Mouse (Mus musculus) ES-E14 (cell line): ENCODE measurements at regions not wholly inside any gene's neighbourhood (a gene's known extent, or its start where the extent isn't known, plus 50 kb on each side); places are given as distances from the start of the nearest gene placed in this dataset.
"Not testable (repeated sequence)": the region's sequence is repeated elsewhere in the genome, so short reads cannot be mapped to it uniquely, and the experiment has no call there.

Experiments
- DNase-seq: peaks from one replicate; pipeline ENCODE4 v3.0.0-alpha.2; 2013; ENCODE audit warnings: low read depth, low spot score
- H3K27ac ChIP-seq: 2 replicates; pipeline ENCODE4 v1.5.1; 2012; ENCODE audit warnings: low read depth, mild to moderate bottlenecking, low read length, moderate library complexity, mixed read lengths; ENCODE audit not compliant: poor library complexity, insufficient read depth, severe bottlenecking
- H3K36me3 ChIP-seq: 2 replicates; pipeline ENCODE4 v1.6.1; 2012; ENCODE audit warnings: mild to moderate bottlenecking, low read length, moderate library complexity, mixed read lengths; ENCODE audit not compliant: control insufficient read depth, poor library complexity, insufficient read depth, severe bottlenecking
- H3K4me1 ChIP-seq, 2 experiments: fragments of 150-350 bp in 1 of 2; sonication (generic) in 1 of 2; 2 replicates each; pipeline ENCODE4 v1.6.1; 2012; ENCODE audit warnings: low read length in 2 of 2, mild to moderate bottlenecking in 1 of 2, mixed read lengths in 1 of 2; ENCODE audit not compliant: control insufficient read depth in 2 of 2, insufficient read depth in 2 of 2, poor library complexity in 1 of 2
- H3K4me3 ChIP-seq, 2 experiments: fragments of 150-350 bp in 1 of 2; sonication (generic) in 1 of 2; 2 replicates each; pipeline ENCODE4 v1.5.1; 2012; ENCODE audit warnings: low read length in 2 of 2, low read depth in 1 of 2, mild to moderate bottlenecking in 1 of 2, mixed read lengths in 1 of 2; ENCODE audit not compliant: insufficient read depth in 1 of 2, poor library complexity in 1 of 2, severe bottlenecking in 1 of 2
- H3K9ac ChIP-seq: 2 replicates; pipeline ENCODE4 v1.6.1; 2012; ENCODE audit warnings: low read depth, mild to moderate bottlenecking, low read length, mixed read lengths; ENCODE audit not compliant: poor library complexity, insufficient read depth, severe bottlenecking
- H3K9me3 ChIP-seq: fragments of 150-350 bp; sonication (generic); 2 replicates; pipeline ENCODE4 v1.6.1; 2012; ENCODE audit warnings: low read depth, mild to moderate bottlenecking, low read length; ENCODE audit not compliant: control insufficient read depth, insufficient read depth
- CHD2 ChIP-seq: IDR thresholded peaks from 2 replicates; pipeline ENCODE4 v1.6.1; 2014; ENCODE audit warnings: mild to moderate bottlenecking, low read depth, low read length, inconsistent platforms
- HCFC1 ChIP-seq: IDR thresholded peaks from 2 replicates; pipeline ENCODE4 v1.6.1; 2012; ENCODE audit warnings: low read length, inconsistent platforms, borderline replicate concordance; ENCODE audit not compliant: insufficient read depth
- MAFK ChIP-seq: IDR thresholded peaks from 2 replicates; pipeline ENCODE4 v1.6.1; 2014; ENCODE audit warnings: mild to moderate bottlenecking, low read depth, low read length, inconsistent platforms; ENCODE audit not compliant: insufficient read depth
- ZC3H11A ChIP-seq: IDR thresholded peaks from 2 replicates; pipeline ENCODE4 v1.6.1; 2012; ENCODE audit warnings: low read depth, mild to moderate bottlenecking, inconsistent platforms, low read length, borderline replicate concordance
- ZNF384 ChIP-seq: IDR thresholded peaks from 2 replicates; pipeline ENCODE4 v1.6.1; 2012; ENCODE audit warnings: low read depth, low read length, inconsistent platforms
- in situ Hi-C, 2 experiments: fragments of 600-800 bp; cut with MboI; formaldehyde crosslinking; loops; one replicate each; pipeline ENCODE4 v1.15.1; 2025; ENCODE audit warnings: low sequenced_read_pairs in 2 of 2, inconsistent platforms in 1 of 2; ENCODE audit not compliant: unreplicated experiment in 2 of 2

DNA sequence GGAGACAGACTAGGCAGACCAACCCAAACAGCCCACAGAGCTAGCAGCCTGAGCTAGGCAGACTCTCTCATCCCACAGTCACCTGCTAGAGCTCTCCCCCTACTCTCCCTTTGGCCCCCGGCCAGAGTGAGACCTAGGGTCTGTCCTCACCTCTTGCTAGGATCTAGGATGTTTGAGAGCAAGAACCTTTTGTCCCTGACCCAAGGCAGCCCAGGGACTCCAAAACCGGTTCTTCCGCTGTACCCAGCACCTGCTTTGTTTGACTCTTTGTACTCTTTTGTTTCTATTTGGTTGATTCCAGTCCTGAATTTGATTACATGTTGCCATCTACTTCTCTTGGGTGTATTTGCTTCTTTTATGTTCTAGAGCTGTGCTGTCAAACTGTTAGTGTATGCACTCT is 75.3 kb downstream of the H60c start:
- 0 out of 4 replicates have a peak, but pooled peaks cover 0 to 2% of the 10 kb centered on the region in 2 experiments for H3K4me1 ChIP-seq
- no peak overlapping the region for H3K9ac ChIP-seq
- in situ Hi-C loops: no loop called here
- TF ChIP-seq HCFC1: no peak
- TF ChIP-seq ZNF384: no peak
- TF ChIP-seq ZC3H11A: no peak
- no peak for TF ChIP-seq MAFK
- TF ChIP-seq CHD2: no peak
- no peaks in the 10 kb centered on the region for H3K36me3 ChIP-seq
- no peaks in the 10 kb centered on the region for H3K9me3 ChIP-seq
- DNase-seq: no peak
- no peak overlapping the region for H3K27ac ChIP-seq
- no peak overlapping the region for H3K4me3 ChIP-seq

DNA sequence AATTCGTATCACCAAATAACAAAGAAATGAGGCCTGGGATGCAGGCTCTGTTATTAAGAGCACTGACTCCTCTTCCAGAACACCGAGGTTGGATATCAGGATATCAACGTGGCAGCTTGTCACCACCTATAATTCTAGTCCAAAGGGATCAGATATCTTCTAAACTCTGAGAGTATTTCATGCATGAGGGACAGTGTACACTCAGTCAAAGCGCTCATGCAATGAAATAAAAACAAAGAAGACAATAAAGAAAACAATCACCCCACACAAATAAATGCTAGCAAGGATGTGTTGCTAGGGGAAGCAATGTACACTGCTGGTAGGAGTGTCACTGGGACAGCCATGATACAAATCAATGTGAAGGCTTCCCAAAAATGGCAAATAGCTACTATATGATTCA is 79.2 kb downstream of the H60c start:
- in situ Hi-C loops: no loop called here
- Histone ChIP-seq H3K4me3 (no peak overlapping the region), H3K9ac (no peak overlapping the region), H3K9me3 (no peaks in the 10 kb centered on the region), H3K27ac (no peak overlapping the region), H3K36me3 (no peaks in the 10 kb centered on the region), H3K4me1 (0 out of 4 replicates have a peak, but pooled peaks cover 0 to 2% of the 10 kb centered on the region in 2 experiments)
- no peak for TF ChIP-seq CHD2
- no peak for TF ChIP-seq ZNF384
- DNase-seq: no peak

GRCm38 (mm10) chr10:3180103-3180502 is 87.5 kb downstream of the H60c start:
- no peaks in the 10 kb centered on the region for H3K36me3 ChIP-seq
- H3K4me3 ChIP-seq: no peak overlapping the region
- H3K9me3 ChIP-seq: no peaks in the 10 kb centered on the region
- 0 out of 4 replicates have a peak, but pooled peaks cover 0 to 1% of the 10 kb centered on the region in 2 experiments for H3K4me1 ChIP-seq
- TF ChIP-seq MAFK: no peak
- TF ChIP-seq CHD2: no peak
- TF ChIP-seq HCFC1: no peak
- no peak for TF ChIP-seq ZC3H11A
- no peak for TF ChIP-seq ZNF384
- H3K9ac ChIP-seq: no peak overlapping the region
- in situ Hi-C loops: no loop called here
- no peak overlapping the region for H3K27ac ChIP-seq
- no peak for DNase-seq

DNA sequence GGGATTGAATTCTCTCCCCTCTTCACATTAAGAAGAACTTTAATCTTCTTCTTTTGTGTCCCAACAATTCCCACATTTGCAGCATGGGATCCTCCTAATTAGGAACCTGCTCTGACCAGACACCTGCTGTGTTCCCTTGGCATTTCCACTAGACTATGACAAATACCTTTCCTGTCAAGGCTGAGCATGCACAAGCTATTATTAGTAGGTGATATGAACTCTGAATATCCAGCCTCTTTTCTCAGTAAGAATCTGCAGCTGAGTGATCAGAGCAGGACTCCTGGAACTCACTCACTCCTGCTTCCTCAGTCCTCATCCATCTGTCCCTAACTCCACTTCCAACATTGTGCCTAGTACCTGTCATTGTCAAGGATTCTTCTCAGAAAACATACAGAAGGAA is 94.0 kb downstream of the H60c start:
- Histone ChIP-seq H3K36me3 (peaks cover 4% of the 10 kb centered on the region; the same call in 1 of the 2 replicates), H3K4me1 (peaks cover 3 to 4% of the 10 kb centered on the region in 2 experiments; a peak in 2 of 4 replicates), H3K9me3 (no peaks in the 10 kb centered on the region), H3K9ac (no peak overlapping the region), H3K27ac (peak overlapping the region; percentile 77), H3K4me3 (no peak overlapping the region)
- no peak for DNase-seq
- TF ChIP-seq HCFC1: no peak
- no peak for TF ChIP-seq ZC3H11A
- TF ChIP-seq CHD2: no peak
- TF ChIP-seq MAFK: no peak
- no peak for TF ChIP-seq ZNF384
- in situ Hi-C loops: no loop called here

DNA sequence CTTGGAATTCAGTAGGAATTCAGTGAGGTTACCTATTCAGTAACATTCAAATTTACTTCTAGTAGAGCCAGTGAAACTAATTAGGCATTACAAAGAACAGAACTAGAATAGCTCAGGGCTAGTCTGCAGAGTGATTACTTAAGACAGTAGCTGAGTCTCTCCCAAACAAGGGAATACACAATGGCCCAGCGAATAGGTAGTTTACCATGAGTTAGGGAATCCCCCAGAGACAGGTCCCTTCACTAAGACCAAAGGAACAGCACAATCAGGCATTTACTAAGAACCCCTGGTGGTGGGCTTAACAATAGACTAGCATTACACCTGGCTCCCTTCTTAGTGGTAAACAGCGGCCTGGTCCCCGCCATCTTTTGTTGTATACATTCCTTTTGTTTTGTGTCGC is 94.6 kb downstream of the H60c start:
- H3K27ac ChIP-seq: peak overlapping the region; percentile 77; the same call in 1 of the 2 replicates
- 0 out of 2 replicates have a peak, but pooled peaks have one; percentile 10 for TF ChIP-seq MAFK
- H3K9ac ChIP-seq, H3K4me1 ChIP-seq, in situ Hi-C loops, H3K4me3 ChIP-seq, H3K9me3 ChIP-seq, H3K36me3 ChIP-seq: not testable (repeated sequence)
- DNase-seq: peak; percentile 39
